Mouse (Mus musculus): ENCODE measurements at regions not wholly inside any gene's neighbourhood (a gene's known extent, or its start where the extent isn't known, plus 50 kb on each side); places are given as distances from the start of the nearest gene placed in this dataset.

- DNase-seq = no peak
Measured at GRCm38 (mm10) chr3:51092079-51093028, 131.9 kb upstream of the Noct start.

- DNase-seq = no peak
Measured at GRCm38 (mm10) chr3:51095847-51096447, 128.3 kb upstream of the Noct start.

GRCm38 (mm10) chr3:51096545-51096944, 127.7 kb upstream of the Noct start:
- DNase-seq = no peak

- no peak for DNase-seq
Measured at GRCm38 (mm10) chr3:51097362-51097761, 126.9 kb upstream of the Noct start.

GRCm38 (mm10) chr3:51099966-51100365, 124.3 kb upstream of the Noct start:
- DNase-seq = no peak

- DNase-seq = no peak
Measured at GRCm38 (mm10) chr3:51108639-51109202, 115.5 kb upstream of the Noct start.

- peak; percentile 63 for DNase-seq
Measured at GRCm38 (mm10) chr3:51111241-51111640, 113.0 kb upstream of the Noct start.

GRCm38 (mm10) chr3:51112351-51112750, 111.9 kb upstream of the Noct start:
- DNase-seq = peak; percentile 84

GRCm38 (mm10) chr3:51115921-51116320, 108.3 kb upstream of the Noct start:
- peak; percentile 4 for DNase-seq

GRCm38 (mm10) chr3:51118706-51119105, 105.5 kb upstream of the Noct start:
- peak; percentile 93 for DNase-seq

- peak; percentile 85 for DNase-seq
Measured at GRCm38 (mm10) chr3:51120522-51120921, 103.7 kb upstream of the Noct start.

GRCm38 (mm10) chr3:51121703-51122540, 102.3 kb upstream of the Noct start:
- DNase-seq = peak; percentile 91

GRCm38 (mm10) chr3:51122541-51122935, 101.7 kb upstream of the Noct start:
- DNase-seq = peak; percentile 60

GRCm38 (mm10) chr3:51127875-51128274, 96.4 kb upstream of the Noct start:
- DNase-seq = no peak

- DNase-seq = no peak
Measured at GRCm38 (mm10) chr3:51128491-51129155, 95.6 kb upstream of the Noct start.

GRCm38 (mm10) chr3:51130709-51131108, 93.5 kb upstream of the Noct start:
- DNase-seq = no peak

GRCm38 (mm10) chr3:51131341-51131740, 92.9 kb upstream of the Noct start:
- DNase-seq = no peak

GRCm38 (mm10) chr3:51132736-51133135, 91.5 kb upstream of the Noct start:
- DNase-seq = no peak

GRCm38 (mm10) chr3:51135581-51135980, 88.7 kb upstream of the Noct start:
- DNase-seq = no peak

GRCm38 (mm10) chr3:51137730-51138312, 86.4 kb upstream of the Noct start:
- no peak for DNase-seq

GRCm38 (mm10) chr3:51145985-51146384, 78.3 kb upstream of the Noct start:
- DNase-seq = no peak

GRCm38 (mm10) chr3:51150012-51150411, 74.2 kb upstream of the Noct start:
- no peak for DNase-seq

Measured in heart, adult 11 months (tissue).